Mouse (Mus musculus) kidney, postnatal 25 days (tissue): Measurements from ENCODE around the gene Eddm3b.

Experiments
- DNase-seq, 2 experiments: peaks; one replicate each; pipeline ENCODE4 v3.0.0; 2021; ENCODE audit warnings: mixed read lengths in 2 of 2

The Eddm3b gene

GRCm38 (mm10) chr14:51094921-51095320 lies 19.3 kb upstream of the Eddm3b start:
- DNase-seq: peak in 1 of 2 experiments; percentile 30

GRCm38 (mm10) chr14:51095736-51096524 lies 18.3 kb upstream of the Eddm3b start:
- DNase-seq: peak; percentile 56 to 57

DNA sequence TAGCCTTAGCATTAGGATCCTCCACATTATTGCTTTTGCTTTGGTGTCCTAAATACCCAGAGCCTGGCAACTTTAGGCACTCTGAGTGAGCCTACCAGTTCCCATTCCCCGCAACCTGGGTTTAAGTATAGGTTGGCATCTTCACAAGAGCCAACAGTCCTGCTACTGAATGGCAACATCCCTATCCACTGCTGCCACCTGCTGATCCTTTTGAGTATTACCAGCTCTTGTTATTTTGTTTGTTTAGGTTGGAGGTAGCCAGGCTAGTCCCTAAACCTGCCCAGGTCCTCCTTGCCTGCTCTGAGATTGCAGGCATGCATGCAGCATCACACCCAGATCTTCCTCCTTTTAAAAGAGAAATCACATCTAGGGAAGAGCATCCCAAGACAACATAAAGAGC lies 15.9 kb upstream of the Eddm3b start:
- DNase-seq: peak; percentile 62 to 91

GRCm38 (mm10) chr14:51098921-51099320 lies 15.3 kb upstream of the Eddm3b start:
- no peak for DNase-seq

- no peak for DNase-seq
Observed at GRCm38 (mm10) chr14:51101284-51101683, 12.9 kb upstream of the Eddm3b start.

GRCm38 (mm10) chr14:51103217-51103616 lies 11.0 kb upstream of the Eddm3b start:
- peak; percentile 64 to 85 for DNase-seq

DNA sequence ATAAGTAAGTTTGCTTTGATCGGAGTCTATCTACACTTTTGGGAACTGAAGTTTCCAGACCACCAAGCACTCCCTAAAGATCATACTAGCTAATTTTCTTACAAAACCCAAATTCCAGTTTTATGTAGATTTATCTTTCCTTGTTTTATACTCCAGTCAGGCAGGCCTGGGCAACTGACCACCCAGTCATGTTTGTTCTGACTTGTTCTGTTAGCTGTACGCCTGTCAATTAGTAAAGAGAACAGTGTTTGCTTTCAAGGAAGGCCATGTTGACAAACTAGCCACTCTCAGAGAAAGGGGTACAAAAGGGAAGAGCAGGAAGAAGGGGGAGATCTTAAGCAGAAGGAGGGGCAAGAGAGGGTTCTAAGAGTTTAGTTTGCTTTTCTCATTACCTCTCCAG lies 9.9 kb upstream of the Eddm3b start:
- no peak for DNase-seq

DNA sequence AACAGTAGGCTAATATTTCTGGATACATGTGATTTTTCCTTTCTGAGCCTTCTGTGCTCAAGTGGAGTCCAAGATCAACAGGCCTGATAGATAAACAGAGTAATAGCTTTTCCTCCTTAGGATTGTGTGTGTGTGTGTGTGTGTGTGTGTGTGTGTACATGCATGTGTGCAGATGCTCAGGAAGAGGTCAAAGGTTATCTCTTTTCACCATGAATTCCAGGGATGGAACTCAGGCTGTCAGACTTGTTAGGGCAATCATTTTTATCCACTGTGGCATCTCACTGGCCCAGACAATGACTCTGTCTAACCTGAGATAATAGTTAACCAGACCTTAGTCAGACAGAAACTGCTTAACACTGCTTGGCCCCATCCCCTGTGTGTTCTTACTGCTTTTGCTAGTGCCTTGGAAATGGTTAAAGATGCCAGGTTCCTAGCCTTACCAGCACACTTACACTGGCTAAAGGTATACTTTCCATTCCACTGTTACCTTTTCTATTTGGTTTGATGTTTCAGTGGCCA lies 7.7 kb upstream of the Eddm3b start:
- DNase-seq: no peak

- no peak for DNase-seq
Observed at GRCm38 (mm10) chr14:51111966-51112365, 2.3 kb upstream of the Eddm3b start.

GRCm38 (mm10) chr14:51113476-51113875 lies 750 bp upstream of the Eddm3b start:
- no peak for DNase-seq

- DNase-seq: no peak
Observed at GRCm38 (mm10) chr14:51125684-51126083, 11.5 kb downstream of the Eddm3b start.

GRCm38 (mm10) chr14:51127648-51128258 lies 13.5 kb downstream of the Eddm3b start:
- no peak for DNase-seq

- DNase-seq: no peak
Observed at GRCm38 (mm10) chr14:51128775-51129623, 14.8 kb downstream of the Eddm3b start.

- no peak for DNase-seq
Observed at GRCm38 (mm10) chr14:51129624-51129975, 15.4 kb downstream of the Eddm3b start.

DNA sequence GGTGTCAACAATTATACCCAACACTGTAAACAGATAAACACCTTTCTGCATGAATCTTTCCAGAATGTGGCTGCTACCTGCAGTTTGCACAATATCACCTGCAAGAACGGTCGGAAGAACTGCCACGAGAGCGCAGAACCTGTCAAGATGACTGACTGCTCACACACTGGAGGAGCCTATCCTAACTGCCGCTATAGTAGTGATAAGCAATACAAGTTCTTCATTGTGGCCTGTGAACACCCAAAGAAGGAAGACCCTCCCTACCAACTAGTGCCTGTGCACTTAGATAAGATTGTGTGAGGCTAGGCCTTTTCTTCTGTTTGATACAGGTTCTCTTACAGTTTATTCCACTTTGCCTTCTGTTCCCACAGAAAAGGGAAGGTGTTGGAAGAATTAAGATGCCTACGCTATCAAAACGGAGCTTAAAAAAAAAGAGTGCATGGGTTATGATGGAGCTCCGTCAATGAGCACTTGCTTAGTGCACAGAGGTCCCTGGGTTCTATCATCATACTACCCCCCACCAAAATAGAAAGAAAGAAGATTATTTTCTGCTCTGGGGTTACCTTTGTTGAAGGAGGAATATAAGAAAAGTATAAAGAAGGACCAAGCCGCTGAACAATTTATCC lies 16.2 kb downstream of the Eddm3b start:
- no peak for DNase-seq

DNA sequence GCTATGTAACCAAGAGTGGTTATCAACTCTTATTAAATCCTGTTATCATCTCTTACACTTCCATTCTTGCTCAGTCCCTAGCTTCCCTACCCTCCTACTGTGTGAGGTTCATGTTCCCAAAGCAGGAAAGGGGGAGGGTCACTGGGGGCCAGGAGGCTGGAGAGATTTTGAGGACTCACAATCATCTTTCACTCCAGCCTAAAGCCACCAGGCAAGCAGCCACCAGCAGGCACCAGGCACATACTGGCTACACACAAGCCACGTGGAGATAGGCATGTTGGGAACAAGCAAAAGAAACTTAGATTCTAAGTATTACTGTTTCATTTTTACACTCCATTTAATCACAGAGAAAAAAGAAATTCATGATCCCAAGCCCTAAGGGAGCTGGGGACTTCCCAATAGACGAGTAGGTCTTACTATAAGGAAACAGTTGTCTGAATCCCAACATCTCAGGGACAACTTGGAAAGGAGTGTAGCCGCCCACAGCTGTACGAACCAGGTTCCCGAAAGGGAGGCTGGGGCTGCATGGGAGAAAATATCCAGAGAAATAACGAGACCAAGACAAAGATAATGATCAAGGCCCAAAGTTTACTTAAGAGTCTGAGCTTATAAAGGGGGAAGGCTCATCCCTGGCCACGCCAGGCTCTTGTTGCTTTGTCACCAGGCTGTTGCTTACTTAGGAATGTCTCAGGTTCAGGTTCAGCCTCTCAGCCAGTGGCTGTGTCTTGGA lies 17.0 kb downstream of the Eddm3b start:
- no peak for DNase-seq

- no peak for DNase-seq
Observed at GRCm38 (mm10) chr14:51132372-51132771, 18.1 kb downstream of the Eddm3b start.

DNA sequence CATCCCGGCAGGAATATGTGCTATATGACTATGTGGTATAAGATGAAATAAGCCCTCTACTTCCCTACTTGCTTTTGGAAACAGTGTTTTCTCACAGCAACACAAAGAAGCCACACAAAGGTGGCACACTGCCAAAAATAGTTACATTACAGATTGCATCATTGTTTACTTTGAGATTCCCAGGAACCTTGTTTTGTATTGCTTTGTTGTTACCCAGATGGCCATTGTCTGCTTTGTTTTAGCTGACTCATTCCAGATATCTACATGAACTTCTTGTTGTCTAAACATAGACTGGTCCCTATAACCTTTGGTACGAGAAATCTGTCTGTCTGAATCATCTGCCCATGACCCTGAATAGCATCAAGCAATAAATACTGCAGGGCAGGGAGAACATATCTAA lies 26.1 kb downstream of the Eddm3b start:
- no peak for DNase-seq

DNA sequence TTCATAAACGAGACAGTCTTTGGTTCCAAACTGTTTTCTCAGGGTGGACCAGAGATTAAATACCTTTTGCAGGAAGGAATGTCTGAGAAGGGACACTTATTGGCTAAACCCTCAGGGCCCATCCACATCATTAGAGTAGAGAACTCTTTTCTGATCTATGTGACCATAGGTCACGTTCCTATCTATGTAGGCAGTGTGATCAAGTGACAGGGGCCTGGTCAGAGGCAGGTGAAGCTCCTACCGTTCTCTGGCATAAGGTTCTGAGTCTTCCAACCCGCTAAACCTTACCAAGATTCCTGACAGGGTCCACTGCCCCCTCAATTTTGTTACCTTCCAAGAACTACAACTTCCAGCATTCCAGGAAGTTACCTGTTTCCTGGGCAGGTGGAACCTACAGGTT lies 27.9 kb downstream of the Eddm3b start:
- no peak for DNase-seq

DNA sequence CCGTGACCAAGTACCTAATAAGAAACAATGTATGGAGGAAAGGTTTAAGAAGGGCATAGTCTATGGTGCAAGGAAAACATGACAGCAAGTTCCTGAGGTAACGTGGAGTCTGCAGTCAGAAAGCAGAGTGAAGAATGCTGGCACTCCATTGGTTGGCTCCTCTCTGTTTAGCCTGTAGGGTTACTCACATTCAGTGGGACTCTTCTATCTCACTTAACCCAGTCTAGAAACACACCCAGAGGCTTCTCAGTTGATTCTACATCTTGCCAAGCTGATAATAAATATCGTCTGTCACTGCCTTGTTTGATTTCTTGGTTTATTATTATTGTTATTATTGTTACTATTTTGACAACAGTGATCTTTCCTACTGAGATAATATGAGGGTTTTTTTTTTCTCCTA lies 28.3 kb downstream of the Eddm3b start:
- DNase-seq: no peak

DNA sequence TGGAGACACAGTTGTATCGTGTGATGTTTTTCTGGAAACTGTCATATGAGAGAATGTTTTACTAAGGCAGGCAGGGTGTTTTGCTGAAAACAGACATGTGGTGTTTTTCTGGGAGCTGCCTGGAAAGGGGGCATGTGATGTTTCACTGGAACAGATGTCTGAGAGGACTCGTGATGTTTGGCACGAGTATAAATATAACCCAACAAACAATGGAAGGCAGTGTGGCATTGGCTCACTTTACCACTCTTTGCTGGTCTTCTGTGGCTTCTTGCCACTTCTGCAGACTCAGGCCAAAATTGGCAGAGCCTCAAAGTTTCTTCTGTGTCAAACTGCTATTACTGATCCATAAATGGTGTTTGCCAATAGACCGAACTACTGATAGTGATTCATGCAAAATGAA lies 29.1 kb downstream of the Eddm3b start:
- no peak for DNase-seq

DNA sequence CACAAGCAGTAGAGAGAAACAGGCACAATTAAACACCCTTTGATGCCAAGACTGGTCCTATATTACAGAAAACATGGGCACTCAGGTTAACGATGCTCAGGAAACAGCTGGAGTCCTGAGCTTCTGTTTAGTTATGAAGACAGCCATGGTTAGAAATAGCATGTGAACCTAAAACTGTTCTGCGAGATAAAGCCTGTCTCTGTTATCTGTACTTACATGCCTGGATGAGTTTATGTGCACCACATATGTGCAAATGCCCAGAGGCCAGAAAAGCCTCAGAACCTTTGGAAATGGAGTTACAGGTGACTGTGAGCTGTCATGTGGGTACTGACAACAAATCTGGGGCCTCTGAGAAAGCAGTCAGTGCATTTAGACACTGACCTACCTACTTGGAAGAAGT lies 29.7 kb downstream of the Eddm3b start:
- no peak for DNase-seq
